Mouse (Mus musculus): Measurements from ENCODE around the gene Cldn24.

Gene Cldn24

DNA sequence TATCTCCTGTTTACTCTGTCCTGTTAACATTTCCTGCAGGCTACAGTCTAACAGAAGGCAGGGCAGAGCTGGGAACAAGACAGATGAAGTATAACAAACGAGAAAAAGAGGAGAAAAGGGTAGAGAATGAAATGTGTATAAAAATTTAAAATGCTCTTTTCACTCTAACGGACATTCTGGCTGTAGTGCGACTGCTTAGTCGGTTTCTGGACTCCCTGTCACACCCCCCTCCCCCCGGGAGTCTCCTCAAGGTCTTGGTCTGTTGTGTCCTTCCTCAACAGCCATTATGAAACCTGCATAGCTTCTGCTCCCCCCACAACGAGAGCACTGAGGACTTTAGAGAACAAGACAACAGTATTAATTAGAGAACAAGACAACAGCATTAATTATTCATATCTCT, 10.7 kb downstream of the Cldn24 start:
- DNase-seq: no peak

DNA sequence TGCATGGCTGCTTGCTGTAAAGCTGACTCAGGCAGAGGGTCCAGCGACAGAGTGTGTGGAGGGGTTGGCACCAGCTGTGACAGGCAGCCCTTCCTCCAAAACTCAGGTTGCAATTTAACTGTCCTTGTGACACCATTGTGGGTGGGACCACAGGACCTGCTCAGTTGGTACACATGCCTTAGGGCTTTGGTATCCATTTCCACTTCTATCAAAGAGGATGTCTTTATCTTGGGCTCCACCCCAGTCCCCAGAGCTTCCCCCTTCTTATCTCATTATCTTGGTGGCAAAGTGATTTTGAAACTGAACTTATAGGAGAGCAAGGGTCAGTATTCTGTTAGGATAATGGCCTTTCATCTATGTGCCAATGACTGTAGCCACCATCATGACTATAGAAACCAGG, 12.0 kb downstream of the Cldn24 start:
- DNase-seq: no peak

DNA sequence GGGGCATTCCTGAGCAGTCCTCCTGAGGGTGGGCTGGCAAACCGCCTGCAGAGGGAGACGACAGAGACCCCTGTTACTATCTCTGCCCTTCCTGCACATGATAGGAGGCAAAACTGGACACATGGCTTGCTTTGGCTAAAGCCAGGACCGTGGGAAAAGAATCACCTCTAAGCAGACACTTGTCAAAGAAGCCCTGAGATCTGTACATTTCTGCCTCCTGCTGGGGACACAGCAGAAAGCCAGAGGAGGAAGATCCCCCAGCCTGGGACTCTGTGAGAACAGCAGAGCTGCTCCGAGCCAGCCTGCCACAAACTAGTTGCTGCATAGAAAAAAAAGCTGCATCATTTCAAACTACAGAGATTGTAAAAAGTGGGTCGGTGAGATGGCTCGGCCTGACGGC, 21.1 kb downstream of the Cldn24 start:
- no peak for DNase-seq

DNA sequence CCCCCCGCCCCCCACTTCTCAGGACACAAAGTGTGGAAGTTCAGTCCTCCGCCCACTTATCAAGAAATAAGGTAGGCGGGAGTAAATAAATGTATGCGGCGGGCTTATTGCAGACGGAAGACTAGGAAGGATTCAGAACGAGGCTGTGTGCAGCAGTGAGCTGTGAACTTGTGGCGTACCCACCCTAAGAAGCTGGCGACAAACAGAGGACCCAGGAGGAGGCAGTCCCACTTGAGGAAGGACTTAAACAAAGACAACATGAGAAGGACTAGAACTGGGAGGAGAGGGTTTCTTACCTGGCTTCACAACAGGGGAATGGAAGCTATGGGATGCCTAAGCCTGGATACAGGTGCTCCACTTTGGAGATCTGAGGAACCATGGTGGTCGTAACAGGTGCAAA, 21.7 kb downstream of the Cldn24 start:
- DNase-seq: no peak

DNA sequence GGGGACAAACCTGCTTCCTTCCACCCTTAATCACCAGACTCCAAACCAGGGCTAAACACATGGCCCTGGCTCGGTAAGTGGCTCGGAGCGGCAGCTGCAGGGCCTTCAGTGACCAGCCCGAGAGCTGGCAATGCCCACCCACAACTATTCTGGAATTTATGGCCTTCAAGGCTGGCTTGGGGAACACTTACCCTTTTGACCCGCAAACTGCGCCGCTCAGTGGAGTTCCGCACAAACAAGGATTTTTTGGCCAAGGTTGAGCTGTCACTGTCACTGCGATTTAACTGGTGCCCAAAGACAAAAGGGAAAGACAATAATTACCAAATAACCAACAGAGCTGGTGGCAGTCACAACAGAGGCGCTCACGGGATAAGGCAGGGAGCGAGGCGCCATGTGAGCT, 24.0 kb downstream of the Cldn24 start:
- no peak for DNase-seq

DNA sequence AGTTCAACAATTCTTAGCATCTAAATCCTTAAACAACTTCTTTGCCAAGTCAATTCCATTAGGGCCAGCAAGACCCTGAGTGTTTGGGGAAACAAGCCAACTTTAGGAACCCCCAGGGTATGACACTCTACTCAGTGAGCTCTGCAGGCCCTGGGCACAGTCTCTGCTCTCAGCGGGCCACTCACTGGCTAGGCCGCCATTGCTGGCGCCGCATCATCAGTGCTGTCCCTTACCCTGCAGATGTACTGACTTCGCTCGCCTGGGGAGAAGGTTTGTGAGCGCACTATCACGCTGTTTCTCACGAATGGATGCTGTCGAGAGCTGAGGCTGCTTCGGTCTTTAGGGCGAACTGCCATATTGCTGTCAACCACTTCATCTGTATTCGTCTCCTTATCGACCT, 25.2 kb downstream of the Cldn24 start:
- DNase-seq: no peak

DNA sequence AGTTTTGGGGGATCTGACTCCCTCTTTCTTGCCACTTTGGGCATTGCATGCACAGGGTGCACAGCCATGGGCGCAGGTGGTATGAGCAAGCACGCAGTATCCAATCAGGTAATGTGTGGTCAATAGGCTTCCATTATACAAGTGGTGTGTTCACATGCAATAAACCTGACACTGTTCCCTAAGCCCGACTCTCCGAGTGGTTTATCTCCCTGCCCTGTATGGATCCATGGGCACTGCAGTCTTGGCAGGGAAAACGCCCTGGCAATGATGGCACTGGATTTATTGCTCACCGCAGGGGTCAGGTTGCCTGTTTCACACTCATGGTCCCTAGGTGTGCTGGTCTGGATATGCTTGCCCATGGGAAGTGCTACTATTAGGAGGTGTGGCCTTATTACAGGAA, 26.0 kb downstream of the Cldn24 start:
- DNase-seq: no peak

DNA sequence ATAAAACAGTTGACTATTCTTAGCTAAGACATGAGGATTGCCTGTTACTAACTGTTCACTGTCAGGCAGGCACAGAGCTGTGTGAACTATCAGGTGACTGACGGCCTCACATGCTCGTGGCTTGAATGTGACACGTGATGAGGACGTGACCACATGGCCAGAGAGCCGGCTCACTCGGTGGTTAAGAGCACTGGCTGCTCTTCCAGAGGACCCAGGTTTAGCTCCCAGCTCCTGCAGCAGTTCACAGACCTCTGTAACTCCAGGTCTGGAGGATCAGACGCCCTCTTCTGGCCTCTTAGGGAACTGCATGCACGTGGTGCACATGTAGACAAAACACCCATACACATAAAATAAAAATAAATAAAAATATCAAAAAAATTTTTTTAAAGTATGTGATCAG, 27.9 kb downstream of the Cldn24 start:
- no peak for DNase-seq

DNA sequence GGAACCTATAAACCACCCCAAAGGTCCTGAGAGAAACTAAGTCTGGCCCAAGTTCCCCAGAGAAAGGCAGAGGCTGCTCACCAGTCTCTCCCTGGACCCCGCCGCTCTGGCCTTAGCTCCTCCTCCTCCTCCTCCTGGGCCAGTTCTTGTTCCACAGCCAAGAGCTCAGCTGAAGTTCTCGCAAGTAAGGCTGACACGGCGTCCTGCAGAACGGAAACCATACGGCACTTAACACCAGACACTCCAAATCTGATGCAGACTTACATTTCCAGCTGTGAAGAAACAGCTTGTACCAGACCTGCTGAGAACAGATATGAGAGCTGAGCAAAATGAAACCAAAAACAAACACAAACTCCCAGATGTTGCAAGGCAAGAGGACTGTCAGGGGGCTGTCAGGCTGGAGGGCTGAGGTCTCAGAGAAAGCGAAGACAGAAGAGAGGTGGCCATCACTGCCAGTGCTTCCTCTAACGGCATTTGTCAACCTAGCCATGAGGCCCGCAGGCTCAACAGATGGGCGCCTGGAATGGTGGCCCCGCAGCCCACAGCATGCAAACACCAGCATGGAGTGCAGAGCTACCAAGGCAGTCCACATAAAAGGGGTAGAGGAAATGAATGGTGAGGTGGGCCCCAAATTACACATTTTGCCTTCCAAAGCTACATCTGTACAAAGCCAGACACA, 30.0 kb downstream of the Cldn24 start:
- peak; percentile 39 to 63 for DNase-seq

DNA sequence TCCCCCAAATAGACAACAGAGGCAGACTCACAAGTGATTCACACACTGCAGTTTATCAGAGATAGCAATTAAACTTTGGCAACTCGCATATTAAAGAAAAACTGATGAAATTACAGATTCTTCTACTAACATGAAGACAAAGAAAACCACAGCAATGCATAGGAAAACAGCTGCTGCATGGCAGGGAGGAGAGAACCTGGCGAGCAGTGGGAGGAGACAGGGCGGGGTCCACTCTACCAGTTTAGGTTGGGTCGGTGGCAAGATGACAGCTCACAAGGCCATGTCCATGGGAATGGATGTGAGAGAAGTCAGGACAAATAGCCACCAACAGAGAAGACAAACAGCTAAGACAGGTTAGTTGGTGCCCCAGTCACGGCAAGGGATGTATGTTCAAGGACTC, 30.8 kb downstream of the Cldn24 start:
- DNase-seq: no peak

DNA sequence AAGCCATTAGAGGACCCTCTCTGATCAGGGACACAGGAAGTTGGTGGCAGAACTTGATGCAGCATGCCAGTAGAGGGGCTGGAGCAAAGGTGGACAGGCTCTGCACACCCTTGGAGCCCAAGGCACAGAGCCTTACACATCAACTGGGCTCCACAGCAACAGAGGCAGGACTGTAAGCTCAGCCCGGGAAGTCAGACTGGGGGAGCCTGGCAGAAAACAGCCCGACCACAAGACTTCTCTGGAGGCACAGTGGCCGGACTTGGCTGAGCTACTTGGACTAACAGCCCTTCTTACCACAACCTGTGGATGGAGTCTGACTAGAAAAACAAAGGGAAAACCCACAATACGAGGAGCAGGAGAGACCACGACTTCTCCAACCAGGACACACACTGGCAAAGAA, 31.4 kb downstream of the Cldn24 start:
- DNase-seq: no peak

DNA sequence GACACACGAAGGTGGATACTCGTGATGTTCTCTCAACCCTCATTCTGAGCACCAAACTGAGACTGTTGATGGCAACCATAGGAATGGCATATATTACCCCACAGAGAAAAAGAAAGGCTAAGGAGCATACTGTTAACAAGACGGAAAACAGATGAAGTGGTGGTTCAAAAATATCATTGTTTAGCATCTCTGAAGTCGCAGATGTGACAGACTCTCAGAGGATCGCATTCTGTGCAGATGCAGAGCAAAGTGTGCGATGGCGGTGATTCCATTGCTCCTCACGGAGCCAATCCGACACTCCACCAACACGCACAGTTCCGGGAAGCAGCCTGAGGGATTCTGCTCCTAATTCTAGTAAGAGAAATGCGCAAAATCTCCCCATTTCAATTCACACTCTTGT, 37.3 kb downstream of the Cldn24 start:
- no peak for DNase-seq

DNA sequence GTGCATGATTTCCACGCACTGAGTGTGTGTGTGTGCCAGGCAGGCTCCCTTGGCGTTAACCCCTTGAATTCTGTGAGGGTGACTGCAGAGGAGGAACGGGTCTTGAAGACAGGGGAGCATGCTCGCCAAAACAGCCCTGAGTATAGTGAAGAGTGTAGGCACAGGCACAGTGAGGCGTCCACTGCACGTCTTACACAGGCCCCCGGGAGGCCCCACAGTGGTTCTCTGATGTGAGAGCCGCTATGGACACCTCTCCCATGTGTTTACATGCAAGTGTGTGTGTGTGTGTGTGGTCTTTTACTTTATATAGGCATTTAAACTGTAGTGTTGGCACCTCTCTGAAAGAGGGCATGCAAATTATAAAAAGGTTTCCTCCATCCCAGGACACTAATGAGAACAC, 44.6 kb downstream of the Cldn24 start:
- DNase-seq: no peak

DNA sequence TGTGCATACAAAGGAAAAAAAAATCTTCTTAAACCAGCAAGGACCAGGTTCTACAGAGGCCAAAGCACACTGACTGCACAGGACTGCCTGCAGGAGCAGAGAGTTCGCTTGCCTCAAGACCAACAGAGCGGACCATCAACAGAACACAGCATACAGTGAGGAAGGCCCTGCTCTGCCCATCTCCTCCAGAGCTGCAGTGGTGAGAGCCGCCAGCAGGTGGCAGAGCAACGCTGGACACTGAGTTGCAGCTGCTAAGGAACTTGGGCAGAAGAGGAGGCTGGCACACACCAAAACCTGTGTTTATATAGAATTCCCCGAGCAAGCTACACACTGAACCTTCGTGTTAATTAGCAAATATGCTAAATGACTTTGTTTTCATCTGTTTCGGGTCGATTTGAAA, 45.1 kb downstream of the Cldn24 start:
- DNase-seq: peak; percentile 73 to 77
